Mouse (Mus musculus): ENCODE results near the gene Slc22a1.

- TF ChIP-seq CTCF (conservative IDR thresholded peaks at IDR 0.05; ENCODE audit: low read length) (peak; percentile 72), NANOG (IDR thresholded peaks at IDR 0.05; ENCODE audit: borderline replicate concordance, low read length) (no peak)
Observed at GRCm38 (mm10) chr17:12639585-12639984, 36.0 kb downstream of the Slc22a1 start.

All from E14TG2a.4 (cell line).